Mouse (Mus musculus) MEL (cell line): ENCODE measurements around the gene Cenpa. TPM values are rescaled to one million over a fixed set of nuclear protein-coding genes. Genes with fewer than 3 reads are reported as not detected.

Experiments used
- DNase-seq: peaks from one replicate; pipeline ENCODE4 v3.0.0; 2011; ENCODE audit warnings: low read depth, low spot score
- H3K27ac ChIP-seq: 2 replicates; pipeline ENCODE4 v1.5.1; 2012; ENCODE audit warnings: low read depth, mild to moderate bottlenecking, control low read depth, low read length, moderate library complexity; ENCODE audit not compliant: control insufficient read depth
- H3K27me3 ChIP-seq, 2 experiments: fragments of 150-350 bp in 1 of 2; sonication (generic) in 1 of 2; 2 replicates each; pipeline ENCODE4 v1.6.1; 2012; ENCODE audit warnings: low read length in 2 of 2, mild to moderate bottlenecking in 2 of 2, improper control_type of control experiment in 1 of 2, moderate library complexity in 1 of 2; ENCODE audit not compliant: insufficient read depth in 2 of 2, control insufficient read depth in 1 of 2
- H3K36me3 ChIP-seq, 2 experiments: 2 replicates each; pipeline ENCODE4 v1.6.1; 2012 to 2014; ENCODE audit warnings: low read length in 2 of 2, improper control_type of control experiment in 1 of 2, inconsistent platforms in 1 of 2, mild to moderate bottlenecking in 1 of 2; ENCODE audit not compliant: insufficient read depth in 2 of 2, control insufficient read depth in 1 of 2
- H3K4me1 ChIP-seq, 2 experiments: fragments of 150-350 bp in 1 of 2; sonication (generic) in 1 of 2; 2 replicates each; pipeline ENCODE4 v1.6.1; 2012; ENCODE audit warnings: low read length in 2 of 2, improper control_type of control experiment in 1 of 2, mild to moderate bottlenecking in 1 of 2; ENCODE audit not compliant: insufficient read depth in 2 of 2, control insufficient read depth in 1 of 2
- H3K4me3 ChIP-seq, 2 experiments: fragments of 150-350 bp in 1 of 2; sonication (generic) in 1 of 2; 2 replicates each; pipeline ENCODE4 v1.5.1; 2012; ENCODE audit warnings: low read depth in 2 of 2, low read length in 2 of 2, mild to moderate bottlenecking in 2 of 2, moderate library complexity in 2 of 2, control low read depth in 1 of 2, improper control_type of control experiment in 1 of 2; ENCODE audit not compliant: control insufficient read depth in 1 of 2, insufficient read depth in 1 of 2
- H3K79me2 ChIP-seq: 2 replicates; pipeline ENCODE4 v1.6.1; 2012; ENCODE audit warnings: mild to moderate bottlenecking, low read length, moderate library complexity; ENCODE audit not compliant: control insufficient read depth, poor library complexity, insufficient read depth
- H3K9ac ChIP-seq: 2 replicates; pipeline ENCODE4 v1.6.1; 2012; ENCODE audit warnings: low read depth, mild to moderate bottlenecking, control low read depth, low read length, moderate library complexity; ENCODE audit not compliant: control insufficient read depth, poor library complexity, severe bottlenecking
- H3K9me3 ChIP-seq: fragments of 150-350 bp; sonication (generic); replicated peaks from 2 replicates; pipeline ENCODE4 v1.6.1; 2012; ENCODE audit warnings: mild to moderate bottlenecking, low read length, improper control_type of control experiment, moderate library complexity; ENCODE audit not compliant: insufficient read depth
- CHD1 ChIP-seq: IDR thresholded peaks from 2 replicates; pipeline ENCODE4 v1.6.1; 2012; ENCODE audit warnings: low read depth, mild to moderate bottlenecking, inconsistent platforms, low read length, improper control_type of control experiment
- E2F4 ChIP-seq: IDR thresholded peaks from 2 replicates; pipeline ENCODE4 v1.6.1; 2011; ENCODE audit warnings: low read depth, low read length, improper control_type of control experiment, borderline replicate concordance
- EP300 ChIP-seq, 2 experiments: IDR thresholded peaks; 2 replicates each; pipeline ENCODE4 v1.6.1; 2011; ENCODE audit warnings: improper control_type of control experiment in 2 of 2, low read length in 2 of 2, low read depth in 1 of 2, mild to moderate bottlenecking in 1 of 2
- MXI1 ChIP-seq: IDR thresholded peaks from 2 replicates; pipeline ENCODE4 v1.6.1; 2011; ENCODE audit warnings: mild to moderate bottlenecking, low read depth, low read length, improper control_type of control experiment
- MYC ChIP-seq: IDR thresholded peaks from 2 replicates; pipeline ENCODE4 v1.6.1; 2011; ENCODE audit warnings: low read depth, mild to moderate bottlenecking, low read length, improper control_type of control experiment, moderate library complexity
- NRF1 ChIP-seq: IDR thresholded peaks from 2 replicates; pipeline ENCODE4 v1.6.1; 2014; ENCODE audit warnings: low read depth, mild to moderate bottlenecking, inconsistent platforms, low read length, improper control_type of control experiment, moderate library complexity; ENCODE audit not compliant: poor library complexity, insufficient read depth, severe bottlenecking
- SIN3A ChIP-seq: IDR thresholded peaks from 2 replicates; pipeline ENCODE4 v1.6.1; 2012; ENCODE audit warnings: low read length, improper control_type of control experiment, inconsistent platforms
- SMC3 ChIP-seq: IDR thresholded peaks from 2 replicates; pipeline ENCODE4 v1.6.1; 2011; ENCODE audit warnings: low read depth, low read length, improper control_type of control experiment
- TAL1 ChIP-seq: IDR thresholded peaks from 2 replicates; pipeline ENCODE4 v1.6.1; 2012; ENCODE audit warnings: mild to moderate bottlenecking, inconsistent platforms, low read length, moderate library complexity, mixed read lengths
- TCF12 ChIP-seq: IDR thresholded peaks from 2 replicates; pipeline ENCODE4 v1.6.1; 2014; ENCODE audit warnings: low read depth, mild to moderate bottlenecking, inconsistent platforms, low read length, improper control_type of control experiment, moderate library complexity
- USF1 ChIP-seq: IDR thresholded peaks from 2 replicates; pipeline ENCODE4 v1.6.1; 2014; ENCODE audit warnings: low read depth, mild to moderate bottlenecking, inconsistent platforms, low read length, improper control_type of control experiment, moderate library complexity
- ZMIZ1 ChIP-seq: IDR thresholded peaks from 2 replicates; pipeline ENCODE4 v1.6.1; 2012; ENCODE audit warnings: low read depth, mild to moderate bottlenecking, inconsistent platforms, low read length, improper control_type of control experiment, moderate library complexity
- ZNF384 ChIP-seq: IDR thresholded peaks from 2 replicates; pipeline ENCODE4 v1.6.1; 2012; ENCODE audit warnings: low read depth, mild to moderate bottlenecking, inconsistent platforms, low read length, improper control_type of control experiment
- polyA plus RNA-seq, 2 experiments: library from polyadenylated mRNA; stranded (reverse) in 1 of 2; unstranded in 1 of 2; fragments of >175 nt in 1 of 2; fragments of >200 nt in 1 of 2; gene quantifications; 2 replicates each; pipeline versions ENCODE4 v1.2.1 to v1.2.4; 2012; ENCODE audit warnings: low replicate concordance in 2 of 2, low read depth in 1 of 2; ENCODE audit not compliant: insufficient read length in 2 of 2, insufficient read depth in 1 of 2, missing spikeins in 1 of 2
- total RNA-seq: library from RNA; depleted of rRNA; stranded (reverse); fragments of 300-350 nt; gene quantifications from 2 replicates; pipeline ENCODE4 v1.2.3, GENCODE M21; 2012

The Cenpa gene
- total and polyA plus RNA-seq, 3 experiments: 100 to 566 (median 341) TPM

DNA sequence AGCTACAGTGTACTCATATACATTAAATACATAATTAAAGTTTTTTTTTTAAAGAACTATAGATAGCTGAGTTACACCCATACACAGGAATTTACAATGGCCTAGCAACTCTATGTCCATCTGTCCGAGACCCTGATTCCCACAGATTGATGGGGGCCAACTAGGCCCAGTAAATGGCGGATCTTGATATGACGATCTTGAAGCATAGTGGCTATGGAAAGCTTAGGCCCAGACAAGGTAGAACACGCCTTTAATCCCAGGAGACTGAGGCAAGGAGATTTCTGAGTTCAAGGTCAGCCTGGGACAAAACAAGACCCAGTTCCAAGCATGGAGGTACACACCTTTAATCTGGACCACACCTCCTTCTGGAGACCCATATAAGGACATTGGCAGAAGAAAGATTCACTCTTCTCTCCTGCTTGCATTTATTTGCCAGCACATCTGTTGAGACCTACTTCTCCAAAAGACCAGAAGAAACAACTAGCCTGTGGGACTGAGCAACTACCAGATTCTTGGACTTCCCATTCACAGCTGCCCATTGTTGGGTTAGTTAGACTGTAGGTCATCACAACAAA is 12.2 kb downstream of the Cenpa start (continued):
- TF ChIP-seq USF1 (no peak), TCF12 (no peak), TAL1 (no peak), SMC3 (no peak), SIN3A (no peak), E2F4 (no peak), ZMIZ1 (peak; percentile 32; the same call in 1 of the 2 replicates)

DNA sequence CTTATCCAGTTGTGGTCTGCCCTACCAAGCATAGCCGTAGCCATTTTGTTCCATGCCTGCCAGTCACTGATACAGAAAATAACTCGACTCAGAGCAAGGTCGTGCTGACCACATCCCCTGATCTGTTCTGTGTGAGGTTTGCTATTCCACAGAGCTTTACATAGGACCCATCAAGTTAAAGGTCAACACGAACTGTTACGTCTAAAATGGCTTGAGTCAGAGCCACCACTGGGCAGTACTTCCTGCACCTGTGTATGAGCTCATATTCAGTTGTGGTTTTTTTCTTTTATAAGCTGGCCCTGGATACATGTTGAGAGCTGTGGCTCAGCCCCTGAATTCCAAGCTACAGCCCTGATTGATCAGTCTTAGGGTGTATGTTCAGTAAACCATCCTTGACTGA is 13.0 kb downstream of the Cenpa start:
- TF ChIP-seq MXI1: no peak
- TF ChIP-seq EP300 (IDR thresholded peaks at IDR 0.05; ENCODE audit: low read depth in 1 of 2, low read length in 2 of 2): no peak
- no peak for TF ChIP-seq NRF1
- TF ChIP-seq CHD1: no peak
- no peak for TF ChIP-seq MYC
- no peak for TF ChIP-seq ZNF384
- no peak for TF ChIP-seq TAL1
- no peaks in the 10 kb centered on the region for H3K79me2 ChIP-seq
- no peak for DNase-seq
- no peak overlapping the region for H3K27ac ChIP-seq
- H3K9ac ChIP-seq: no peak overlapping the region
- no peaks in the 10 kb centered on the region for H3K27me3 ChIP-seq
- H3K4me3 ChIP-seq: no peak overlapping the region
- H3K36me3 ChIP-seq: peaks cover 0 to 7% of the 10 kb centered on the region in 2 experiments; a peak in 2 of 4 replicates
- no peaks in the 10 kb centered on the region for H3K9me3 ChIP-seq
- H3K4me1 ChIP-seq: no peaks in the 10 kb centered on the region

DNA sequence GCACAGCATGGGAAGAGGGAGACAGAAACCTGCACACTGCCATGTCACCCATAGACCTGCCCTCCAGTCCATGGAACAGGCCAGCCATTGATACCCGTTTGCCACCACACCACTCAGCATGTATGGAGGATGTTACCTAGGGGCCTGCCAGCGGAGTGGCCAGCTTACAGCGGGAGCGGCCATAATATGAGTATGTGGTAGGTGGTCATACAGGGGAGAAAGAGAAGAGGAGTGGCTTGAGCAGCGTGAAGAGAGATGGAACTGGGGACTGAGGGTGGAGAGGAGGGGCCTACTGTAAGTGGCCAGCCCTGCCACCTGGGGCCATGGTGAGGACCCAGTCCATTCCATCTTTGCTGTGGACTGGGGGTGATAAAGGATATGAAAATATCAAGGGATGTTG is 15.4 kb downstream of the Cenpa start:
- Histone ChIP-seq H3K79me2 (no peaks in the 10 kb centered on the region), H3K27me3 (no peaks in the 10 kb centered on the region), H3K9ac (no peak overlapping the region), H3K9me3 (no peaks in the 10 kb centered on the region), H3K27ac (no peak overlapping the region), H3K4me3 (no peak overlapping the region), H3K4me1 (no peaks in the 10 kb centered on the region), H3K36me3 (no peaks in the 10 kb centered on the region)
- DNase-seq: no peak
- no peak for TF ChIP-seq MYC
- no peak for TF ChIP-seq USF1
